Mouse (Mus musculus): Measurements from ENCODE around the gene Car6. TPM values are rescaled to one million over a fixed set of nuclear protein-coding genes. Genes with fewer than 3 reads are reported as not detected.

Car6 gene
- total and polyA plus RNA-seq, 2 experiments from 2014 or later, result not detected

DNA sequence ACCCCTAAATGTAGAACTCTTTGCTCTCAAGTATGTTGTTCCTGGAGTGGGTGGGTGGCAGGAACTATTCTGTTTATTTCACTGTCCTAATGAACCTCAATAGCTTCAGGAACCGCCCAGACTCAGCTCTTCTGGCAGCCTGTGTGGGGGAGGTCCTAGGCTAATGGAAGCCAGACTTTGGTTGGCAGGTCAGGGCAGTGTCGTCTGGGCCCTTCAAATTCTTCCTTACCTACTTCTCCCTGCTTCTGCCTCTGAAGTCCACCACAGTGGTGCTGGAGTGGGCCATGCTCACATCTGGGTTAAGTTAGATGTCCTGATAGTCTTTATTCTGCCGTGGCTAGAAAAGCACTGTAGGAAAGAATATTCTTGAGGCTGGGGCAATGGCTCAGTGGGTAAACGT lies 23.0 kb downstream of the Car6 start:
- no peak overlapping the region for H3K9ac ChIP-seq (replicated peaks; ENCODE audit: low read depth, low read length)
- TF ChIP-seq EP300 (IDR thresholded peaks at IDR 0.05; ENCODE audit: low read depth) (no peak), CTCF (IDR thresholded peaks at IDR 0.05; ENCODE audit: low read depth) (no peak)
- H3K4me2 ChIP-seq (ENCODE audit: low read depth, low read length), result no peak overlapping the region
- H3K27ac ChIP-seq (ENCODE audit: low read depth), result no peak overlapping the region
- H3K9me3 ChIP-seq (replicated peaks; ENCODE audit: control insufficient read depth, low read length), result no peaks in the 10 kb centered on the region
- H3K4me3 ChIP-seq (ENCODE audit: low read depth, low read length), result no peak overlapping the region
- no peaks in the 10 kb centered on the region for H3K36me3 ChIP-seq (replicated peaks; ENCODE audit: control insufficient read depth, insufficient read depth, low read length)
- ATAC-seq (ENCODE audit: insufficient read depth, low read depth), result no peak
- no peaks in the 10 kb centered on the region for H3K27me3 ChIP-seq (ENCODE audit: control insufficient read depth, insufficient read depth, low read length)
- H3K4me1 ChIP-seq (ENCODE audit: control insufficient read depth, insufficient read depth), result no peaks in the 10 kb centered on the region
- DNase-seq (ENCODE audit: low spot score), result no peak
- 54% methylated on average over 4 of the region's 4 CpGs for WGBS

GRCm38 (mm10) chr4:150177122-150177521 lies 24.0 kb downstream of the Car6 start:
- Histone ChIP-seq H3K27me3 (ENCODE audit: control insufficient read depth, insufficient read depth, low read length) (no peaks in the 10 kb centered on the region), H3K4me1 (ENCODE audit: control insufficient read depth, insufficient read depth) (no peaks in the 10 kb centered on the region), H3K27ac (ENCODE audit: low read depth) (no peak overlapping the region), H3K36me3 (replicated peaks; ENCODE audit: control insufficient read depth, insufficient read depth, low read length) (no peaks in the 10 kb centered on the region), H3K4me2 (ENCODE audit: low read depth, low read length) (no peak overlapping the region), H3K9me3 (replicated peaks; ENCODE audit: control insufficient read depth, low read length) (no peaks in the 10 kb centered on the region), H3K4me3 (ENCODE audit: low read depth, low read length) (no peak overlapping the region), H3K9ac (replicated peaks; ENCODE audit: low read depth, low read length) (no peak overlapping the region)
- ATAC-seq (ENCODE audit: insufficient read depth, low read depth), result no peak
- no peak for TF ChIP-seq EP300 (IDR thresholded peaks at IDR 0.05; ENCODE audit: low read depth)
- TF ChIP-seq CTCF (IDR thresholded peaks at IDR 0.05; ENCODE audit: low read depth), result no peak
- DNase-seq (ENCODE audit: low spot score), result no peak
- 70% methylated on average over 8 of the region's 8 CpGs for WGBS

DNA sequence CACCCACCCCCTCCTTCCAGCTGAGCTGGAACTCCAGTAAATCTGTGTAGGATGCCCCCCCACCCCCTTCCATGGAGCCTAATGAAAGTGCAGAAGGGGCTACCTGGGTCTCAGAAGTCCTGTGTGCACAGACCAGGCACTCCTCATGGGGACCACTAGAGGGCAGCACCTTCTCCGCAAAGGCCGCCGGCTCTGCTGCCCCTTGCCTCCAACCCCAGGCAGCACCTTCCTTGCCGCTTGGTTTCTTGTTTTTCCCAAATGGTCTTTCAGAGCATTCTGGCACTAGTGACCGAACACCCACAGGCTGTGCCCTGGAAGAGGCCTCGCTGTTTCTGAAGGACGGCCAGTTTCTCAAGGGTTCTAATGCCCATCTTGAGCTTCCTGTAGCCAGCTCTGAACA lies 24.6 kb downstream of the Car6 start:
- H3K36me3 ChIP-seq (replicated peaks; ENCODE audit: control insufficient read depth, insufficient read depth, low read length), result no peaks in the 10 kb centered on the region
- DNase-seq (ENCODE audit: low spot score) (peak; percentile 40), ATAC-seq (ENCODE audit: insufficient read depth, low read depth) (0 out of 2 replicates have a peak, but pooled peaks have one; percentile 54)
- TF ChIP-seq CTCF (IDR thresholded peaks at IDR 0.05; ENCODE audit: low read depth) (peak; percentile 79), EP300 (IDR thresholded peaks at IDR 0.05; ENCODE audit: low read depth) (no peak)
- H3K27ac ChIP-seq (ENCODE audit: low read depth), result no peak overlapping the region
- no peak overlapping the region for H3K9ac ChIP-seq (replicated peaks; ENCODE audit: low read depth, low read length)
- H3K4me3 ChIP-seq (ENCODE audit: low read depth, low read length), result no peak overlapping the region
- no peaks in the 10 kb centered on the region for H3K9me3 ChIP-seq (replicated peaks; ENCODE audit: control insufficient read depth, low read length)
- no peaks in the 10 kb centered on the region for H3K4me1 ChIP-seq (ENCODE audit: control insufficient read depth, insufficient read depth)
- H3K4me2 ChIP-seq (ENCODE audit: low read depth, low read length), result peak overlapping the region; percentile 40; the same call in 1 of the 2 replicates
- 5% methylated on average over 7 of the region's 7 CpGs for WGBS
- no peaks in the 10 kb centered on the region for H3K27me3 ChIP-seq (ENCODE audit: control insufficient read depth, insufficient read depth, low read length)

- Histone ChIP-seq H3K27me3 (ENCODE audit: control insufficient read depth, insufficient read depth, low read length) (no peaks in the 10 kb centered on the region), H3K4me1 (ENCODE audit: control insufficient read depth, insufficient read depth) (no peaks in the 10 kb centered on the region), H3K9ac (replicated peaks; ENCODE audit: low read depth, low read length) (no peak overlapping the region), H3K27ac (ENCODE audit: low read depth) (no peak overlapping the region), H3K36me3 (replicated peaks; ENCODE audit: control insufficient read depth, insufficient read depth, low read length) (no peaks in the 10 kb centered on the region), H3K4me3 (ENCODE audit: low read depth, low read length) (no peak overlapping the region), H3K9me3 (replicated peaks; ENCODE audit: control insufficient read depth, low read length) (no peaks in the 10 kb centered on the region), H3K4me2 (ENCODE audit: low read depth, low read length) (no peak overlapping the region)
- no peak for TF ChIP-seq EP300 (IDR thresholded peaks at IDR 0.05; ENCODE audit: low read depth)
- no peak for TF ChIP-seq CTCF (IDR thresholded peaks at IDR 0.05; ENCODE audit: low read depth)
- 92% methylated on average over 14 of the region's 14 CpGs for WGBS
- DNase-seq (ENCODE audit: low spot score) (no peak), ATAC-seq (ENCODE audit: insufficient read depth, low read depth) (no peak)
Measured at GRCm38 (mm10) chr4:150174027-150174426, 27.1 kb downstream of the Car6 start.

DNA sequence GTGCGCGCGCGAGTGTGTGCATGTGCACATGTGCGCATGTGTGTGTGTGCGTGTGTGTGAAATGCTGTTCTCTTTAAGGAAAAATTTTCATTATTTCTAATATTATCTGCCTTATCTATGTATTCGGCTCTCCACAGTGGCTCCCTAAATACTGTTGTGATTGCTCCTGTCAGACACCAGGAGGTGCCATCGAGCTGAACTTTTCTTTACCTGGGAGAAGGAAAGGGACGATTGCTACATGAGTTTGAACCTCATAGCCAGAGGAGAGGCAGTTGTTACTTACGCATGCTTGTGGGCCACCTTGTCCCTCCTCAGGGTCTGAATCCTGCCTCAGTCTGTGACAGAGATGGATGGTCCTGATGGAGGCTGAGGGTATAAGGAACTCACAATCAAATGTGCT lies 27.9 kb downstream of the Car6 start:
- Histone ChIP-seq H3K9me3 (replicated peaks; ENCODE audit: control insufficient read depth, low read length) (no peaks in the 10 kb centered on the region), H3K36me3 (replicated peaks; ENCODE audit: control insufficient read depth, insufficient read depth, low read length) (no peaks in the 10 kb centered on the region), H3K4me3 (ENCODE audit: low read depth, low read length) (no peak overlapping the region), H3K27me3 (ENCODE audit: control insufficient read depth, insufficient read depth, low read length) (no peaks in the 10 kb centered on the region), H3K4me1 (ENCODE audit: control insufficient read depth, insufficient read depth) (no peaks in the 10 kb centered on the region), H3K27ac (ENCODE audit: low read depth) (no peak overlapping the region), H3K4me2 (ENCODE audit: low read depth, low read length) (no peak overlapping the region), H3K9ac (replicated peaks; ENCODE audit: low read depth, low read length) (no peak overlapping the region)
- 62% methylated on average over 10 of the region's 10 CpGs for WGBS
- no peak for DNase-seq (ENCODE audit: low spot score)
- no peak for TF ChIP-seq EP300 (IDR thresholded peaks at IDR 0.05; ENCODE audit: low read depth)
- TF ChIP-seq CTCF (IDR thresholded peaks at IDR 0.05; ENCODE audit: low read depth), result peak; percentile 59
- no peak for ATAC-seq (ENCODE audit: insufficient read depth, low read depth)

DNA sequence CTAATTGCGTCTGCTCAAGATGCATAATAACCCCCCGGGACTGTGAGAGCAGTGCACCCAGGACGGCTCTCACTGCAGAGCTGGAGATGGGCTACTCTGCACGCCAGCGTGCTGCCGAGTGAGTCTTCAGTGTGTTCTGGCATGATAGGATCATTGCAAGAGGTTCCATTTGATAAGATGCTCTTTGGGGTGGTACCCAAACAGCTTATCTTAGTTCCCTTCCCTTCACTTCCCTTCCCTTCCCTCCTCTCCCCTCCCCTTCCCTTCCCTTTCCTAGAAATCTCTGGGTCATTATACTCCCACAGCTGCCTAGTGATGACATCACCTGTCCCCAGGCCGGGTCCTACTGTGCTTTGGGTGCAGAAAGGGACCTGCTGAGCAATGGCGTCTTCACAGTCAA lies 29.0 kb downstream of the Car6 start:
- DNase-seq (ENCODE audit: low spot score), result no peak
- no peak for ATAC-seq (ENCODE audit: insufficient read depth, low read depth)
- H3K4me2 ChIP-seq (ENCODE audit: low read depth, low read length), result no peak overlapping the region
- 54% methylated on average over 8 of the region's 8 CpGs for WGBS
- TF ChIP-seq EP300 (IDR thresholded peaks at IDR 0.05; ENCODE audit: low read depth) (no peak), CTCF (IDR thresholded peaks at IDR 0.05; ENCODE audit: low read depth) (no peak)
- H3K27me3 ChIP-seq (ENCODE audit: control insufficient read depth, insufficient read depth, low read length), result no peaks in the 10 kb centered on the region
- no peaks in the 10 kb centered on the region for H3K36me3 ChIP-seq (replicated peaks; ENCODE audit: control insufficient read depth, insufficient read depth, low read length)
- H3K27ac ChIP-seq (ENCODE audit: low read depth), result no peak overlapping the region
- no peaks in the 10 kb centered on the region for H3K4me1 ChIP-seq (ENCODE audit: control insufficient read depth, insufficient read depth)
- no peaks in the 10 kb centered on the region for H3K9me3 ChIP-seq (replicated peaks; ENCODE audit: control insufficient read depth, low read length)
- H3K9ac ChIP-seq (replicated peaks; ENCODE audit: low read depth, low read length), result no peak overlapping the region
- H3K4me3 ChIP-seq (ENCODE audit: low read depth, low read length), result no peak overlapping the region
